Mouse (Mus musculus) cerebellum, adult 2 months (tissue): ENCODE results near the gene Ager. TPM values are rescaled to one million over a fixed set of nuclear protein-coding genes. Genes with fewer than 3 reads are reported as not detected.
A peak's percentile ranks its signal among the peaks of the same experiment; 100 is the strongest.

Experiments
- DNase-seq, 2 experiments: peaks; one replicate each; pipeline ENCODE4 v3.0.0; 2021
- H3K27ac ChIP-seq: fragments of 200-500 bp; 2 replicates; pipeline ENCODE4 v1.5.1; 2012; ENCODE audit warnings: low read length, control low read depth, inconsistent platforms; ENCODE audit not compliant: insufficient read depth
- H3K27me3 ChIP-seq: fragments of 200-500 bp; 2 replicates; pipeline ENCODE4 v1.6.1; 2012; ENCODE audit warnings: inconsistent platforms, mild to moderate bottlenecking, low read length, moderate library complexity; ENCODE audit not compliant: control insufficient read depth, insufficient read depth
- H3K4me1 ChIP-seq: fragments of 200-500 bp; 2 replicates; pipeline ENCODE4 v1.6.1; 2011; ENCODE audit warnings: low read length; ENCODE audit not compliant: control insufficient read depth, insufficient read depth
- H3K4me3 ChIP-seq: fragments of 200-500 bp; replicated peaks from 2 replicates; pipeline ENCODE3; 2011; ENCODE audit warnings: mild to moderate bottlenecking, low read depth, low read length, control low read depth; ENCODE audit not compliant: insufficient read depth
- CTCF ChIP-seq: fragments of 200-500 bp; IDR thresholded peaks from 2 replicates; pipeline ENCODE4 v1.5.1; 2011; ENCODE audit warnings: low read depth, mild to moderate bottlenecking, control low read depth, low read length, moderate library complexity, borderline replicate concordance; ENCODE audit not compliant: insufficient read depth
- POLR2A ChIP-seq: fragments of 200-500 bp; IDR thresholded peaks from 2 replicates; pipeline ENCODE4 v1.6.1; 2011; ENCODE audit warnings: low read length, control low read depth, borderline replicate concordance; ENCODE audit not compliant: insufficient read depth
- WGBS: fragments of 180-500 bp; shearing (Covaris S2); methylation state at CpG from one replicate; pipeline ENCODE4 v1.1.7; 2018; 5-methylcytosine and 5-hydroxymethylcytosine counted together
- polyA plus RNA-seq: library from polyadenylated mRNA; depleted of rRNA; stranded (reverse); fragments of >200 nt; gene quantifications from 2 replicates; pipeline ENCODE4 v1.2.3, GENCODE M21; 2012

The Ager gene
- polyA plus RNA-seq, 1 experiment, result 1.4 TPM

DNA sequence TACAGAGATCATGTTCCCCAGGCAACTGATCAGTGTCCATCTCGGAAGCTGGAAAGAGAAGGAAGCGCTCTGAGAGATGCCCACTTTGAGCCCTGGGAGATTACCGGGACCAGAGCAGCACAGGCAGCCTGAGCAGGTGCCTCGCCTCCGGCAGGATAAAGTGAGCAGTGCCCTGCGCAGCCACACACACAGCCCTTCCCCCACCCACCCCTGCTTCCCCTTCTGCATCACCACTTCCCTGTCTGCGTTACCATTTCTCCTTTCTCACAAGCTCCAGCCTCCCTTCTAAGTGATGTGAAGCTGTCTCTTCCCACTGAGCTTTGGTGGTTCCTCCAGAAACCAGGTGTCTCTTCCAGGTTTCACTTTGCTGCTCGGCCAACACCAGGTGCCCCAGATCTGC lies 36.5 kb upstream of the Ager start:
- TF ChIP-seq POLR2A (no peak), CTCF (no peak)
- H3K27ac ChIP-seq, result no peak overlapping the region
- 51% methylated on average over 8 of the region's 8 CpGs for WGBS
- DNase-seq, result no peak
- no peaks in the 10 kb centered on the region for H3K4me1 ChIP-seq
- no peaks in the 10 kb centered on the region for H3K27me3 ChIP-seq
- no peak overlapping the region for H3K4me3 ChIP-seq

DNA sequence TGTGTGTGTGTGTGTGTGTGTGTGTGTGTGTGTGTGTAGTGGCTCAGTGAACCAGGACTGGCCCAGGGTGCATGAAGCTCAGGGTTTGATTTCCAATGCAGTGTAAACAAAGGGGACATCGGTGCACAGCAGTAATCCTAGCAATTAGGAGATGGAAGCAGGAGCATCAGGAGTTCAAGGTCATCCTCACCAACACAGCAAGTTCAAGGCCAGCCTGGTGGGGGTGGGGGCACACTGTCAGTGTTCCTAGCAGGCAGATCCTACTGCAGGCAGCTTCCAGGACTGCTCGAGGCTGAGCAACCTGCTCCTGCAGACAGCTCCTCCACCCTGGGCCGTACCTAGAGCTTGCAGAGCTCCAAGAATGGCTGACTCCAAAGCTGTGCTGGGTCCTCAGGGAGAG lies 35.1 kb upstream of the Ager start:
- Histone ChIP-seq H3K4me3 (no peak overlapping the region), H3K4me1 (no peaks in the 10 kb centered on the region), H3K27ac (no peak overlapping the region), H3K27me3 (no peaks in the 10 kb centered on the region)
- WGBS, result 59% methylated on average over 3 of the region's 3 CpGs
- TF ChIP-seq CTCF (0 out of 2 replicates have a peak, but pooled peaks have one; percentile 3), POLR2A (no peak)
- DNase-seq, result no peak

DNA sequence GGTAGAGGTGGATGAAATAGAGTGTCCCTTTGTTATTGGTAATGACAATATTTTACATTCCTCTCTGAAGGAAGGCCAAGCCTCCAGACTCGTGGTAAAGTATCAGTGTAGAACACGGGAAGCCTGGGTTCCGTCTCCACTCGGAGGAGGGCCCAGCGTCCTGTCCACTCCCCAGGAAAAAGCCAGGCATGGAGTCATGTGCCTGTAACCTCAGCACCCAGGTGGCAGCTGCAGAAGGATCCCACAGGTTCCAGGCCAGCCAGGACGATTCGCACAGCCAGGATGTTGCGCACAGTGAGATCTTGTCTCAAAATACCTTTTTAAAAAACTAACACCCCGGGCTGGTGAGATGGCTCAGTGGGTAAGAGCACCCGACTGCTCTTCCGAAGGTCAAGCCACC lies 34.3 kb upstream of the Ager start:
- no peaks in the 10 kb centered on the region for H3K27me3 ChIP-seq
- no peak overlapping the region for H3K27ac ChIP-seq
- H3K4me3 ChIP-seq, result no peak overlapping the region
- TF ChIP-seq CTCF, result no peak
- no peak for TF ChIP-seq POLR2A
- WGBS, result 78% methylated on average over 11 of the region's 11 CpGs
- no peak for DNase-seq
- no peaks in the 10 kb centered on the region for H3K4me1 ChIP-seq

DNA sequence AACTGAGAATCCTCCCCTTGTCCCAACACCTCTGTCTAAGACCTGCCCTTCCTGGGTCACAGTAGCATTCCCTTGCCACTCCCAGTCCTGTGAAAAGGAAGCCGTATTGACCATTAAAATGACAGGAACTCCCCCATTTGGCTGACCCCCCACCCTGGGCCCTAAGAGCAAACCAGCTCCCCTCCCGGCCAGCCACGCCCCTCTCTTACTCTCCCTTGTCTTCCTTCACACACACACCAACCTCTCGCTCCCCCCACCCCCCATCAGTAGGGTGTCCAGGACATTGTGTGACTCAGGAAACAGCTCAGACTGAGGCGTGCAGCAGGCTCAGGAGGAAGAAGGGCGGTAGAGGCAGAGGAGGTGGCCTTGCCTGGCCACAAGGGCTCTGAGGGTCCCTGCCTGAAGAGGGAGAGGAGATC lies 33.6 kb upstream of the Ager start, which contains the start of gene Notch4:
Gene Notch4 (plus strand): TSS at position 266 of the 419 bp plus-strand sequence.
- 28% methylated on average over 6 of the region's 6 CpGs for WGBS
- no peak for DNase-seq
- TF ChIP-seq CTCF, result no peak
- no peak for TF ChIP-seq POLR2A
- no peaks in the 10 kb centered on the region for H3K27me3 ChIP-seq
- H3K4me3 ChIP-seq, result no peak within 1 kb of the TSS
- peak within 1 kb of the TSS; percentile 33; the same call in 1 of the 2 replicates for H3K27ac ChIP-seq
- no peaks in the 10 kb centered on the region for H3K4me1 ChIP-seq

DNA sequence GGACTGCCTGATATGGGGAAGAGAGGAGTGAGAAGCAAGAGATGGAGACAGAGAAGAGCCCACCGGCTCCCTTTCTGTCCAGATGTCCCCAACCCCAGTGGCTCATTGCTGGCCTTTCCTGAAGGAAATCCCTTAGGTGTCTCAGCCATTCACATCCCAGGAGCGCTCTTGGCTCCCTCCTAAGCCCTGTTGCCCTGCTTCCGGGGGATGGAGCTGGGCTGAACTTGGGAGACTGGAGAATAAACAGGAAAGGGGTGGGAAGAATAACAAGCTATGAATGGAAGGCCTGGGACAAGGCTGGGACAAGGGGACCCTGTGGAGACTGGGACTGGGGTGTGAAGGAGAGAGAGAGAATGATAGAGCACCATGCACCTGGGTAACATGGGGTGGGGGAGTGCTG lies 32.9 kb upstream of the Ager start:
- 52% methylated on average over 3 of the region's 3 CpGs for WGBS
- Histone ChIP-seq H3K4me3 (no peak overlapping the region), H3K27ac (peak overlapping the region; percentile 33; the same call in 1 of the 2 replicates), H3K27me3 (no peaks in the 10 kb centered on the region), H3K4me1 (no peaks in the 10 kb centered on the region)
- DNase-seq, result no peak
- TF ChIP-seq CTCF (no peak), POLR2A (no peak)

DNA sequence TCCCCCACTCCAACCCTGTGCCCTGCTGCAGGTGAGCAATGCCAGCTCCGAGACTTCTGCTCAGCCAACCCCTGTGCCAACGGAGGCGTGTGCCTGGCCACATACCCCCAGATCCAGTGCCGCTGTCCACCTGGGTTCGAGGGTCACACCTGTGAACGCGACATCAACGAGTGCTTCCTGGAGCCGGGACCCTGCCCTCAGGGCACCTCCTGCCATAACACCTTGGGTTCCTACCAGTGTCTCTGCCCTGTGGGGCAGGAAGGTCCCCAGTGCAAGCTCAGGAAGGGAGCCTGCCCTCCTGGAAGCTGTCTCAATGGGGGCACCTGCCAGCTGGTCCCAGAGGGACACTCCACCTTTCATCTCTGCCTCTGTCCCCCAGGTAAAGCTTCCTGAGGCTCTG lies 30.4 kb upstream of the Ager start:
- 64% methylated on average over 9 of the region's 9 CpGs for WGBS
- DNase-seq, result no peak
- H3K4me3 ChIP-seq, result no peak overlapping the region
- H3K27ac ChIP-seq, result no peak overlapping the region
- TF ChIP-seq POLR2A (no peak), CTCF (no peak)
- H3K4me1 ChIP-seq, result no peaks in the 10 kb centered on the region
- no peaks in the 10 kb centered on the region for H3K27me3 ChIP-seq

DNA sequence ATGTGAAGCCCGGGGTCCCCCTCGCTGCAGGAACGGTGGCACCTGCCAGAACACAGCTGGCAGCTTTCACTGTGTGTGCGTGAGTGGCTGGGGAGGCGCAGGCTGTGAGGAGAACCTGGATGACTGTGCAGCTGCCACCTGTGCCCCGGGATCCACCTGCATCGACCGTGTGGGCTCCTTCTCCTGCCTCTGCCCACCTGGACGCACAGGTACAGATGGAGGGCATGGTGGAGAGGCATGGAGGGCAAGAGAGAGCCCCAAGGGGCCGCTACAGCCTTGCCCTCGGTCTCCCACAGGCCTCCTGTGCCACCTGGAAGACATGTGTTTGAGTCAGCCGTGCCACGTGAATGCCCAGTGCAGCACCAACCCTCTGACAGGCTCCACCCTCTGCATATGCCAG lies 29.2 kb upstream of the Ager start:
- TF ChIP-seq POLR2A (no peak), CTCF (no peak)
- H3K4me1 ChIP-seq, result no peaks in the 10 kb centered on the region
- 41% methylated on average over 13 of the region's 13 CpGs for WGBS
- H3K27me3 ChIP-seq, result no peaks in the 10 kb centered on the region
- H3K27ac ChIP-seq, result no peak overlapping the region
- DNase-seq, result no peak
- H3K4me3 ChIP-seq, result no peak overlapping the region

DNA sequence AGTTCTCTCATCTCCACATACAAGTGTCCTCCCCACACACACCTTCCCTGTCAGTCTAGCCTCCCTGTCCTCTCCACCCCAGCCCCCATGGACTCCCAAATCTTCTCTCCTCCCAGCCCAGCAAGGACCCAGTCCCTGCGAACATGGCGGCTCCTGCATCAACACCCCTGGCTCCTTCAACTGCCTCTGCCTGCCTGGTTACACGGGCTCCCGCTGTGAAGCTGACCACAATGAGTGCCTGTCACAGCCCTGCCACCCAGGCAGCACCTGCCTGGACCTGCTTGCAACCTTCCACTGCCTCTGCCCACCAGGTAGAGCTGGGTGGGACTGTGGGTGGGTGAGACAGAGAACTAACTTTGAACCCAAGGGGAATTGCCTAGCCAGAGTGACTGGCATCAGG lies 27.7 kb upstream of the Ager start:
- TF ChIP-seq CTCF (no peak), POLR2A (no peak)
- WGBS, result 64% methylated on average over 4 of the region's 4 CpGs
- Histone ChIP-seq H3K27ac (no peak overlapping the region), H3K4me3 (no peak overlapping the region), H3K4me1 (no peaks in the 10 kb centered on the region), H3K27me3 (no peaks in the 10 kb centered on the region)
- DNase-seq, result no peak

DNA sequence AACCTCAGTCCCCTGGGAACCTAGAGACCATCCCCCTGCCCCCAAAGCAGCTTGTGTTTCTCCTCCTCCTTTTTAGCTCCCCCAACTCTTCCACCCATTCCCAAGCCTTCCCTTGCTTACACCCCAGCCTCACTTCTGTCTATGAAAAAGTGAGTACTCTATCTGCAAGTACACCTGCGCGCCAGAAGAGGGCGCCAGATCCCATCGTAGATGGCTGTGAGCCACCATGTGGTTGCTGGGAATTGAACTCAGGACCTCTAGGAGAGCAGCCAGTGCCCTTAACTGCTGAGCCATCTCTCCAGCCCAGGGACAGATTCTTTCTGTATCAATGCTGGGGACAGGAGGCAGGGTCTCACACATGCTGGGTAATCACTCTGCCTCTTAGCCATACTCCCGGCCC lies 25.8 kb upstream of the Ager start:
- DNase-seq, result no peak
- 14% methylated on average over 5 of the region's 5 CpGs for WGBS
- TF ChIP-seq POLR2A, result no peak
- TF ChIP-seq CTCF, result peak; percentile 43; the same call in 1 of the 2 replicates
- Histone ChIP-seq H3K27ac (no peak overlapping the region), H3K27me3 (no peaks in the 10 kb centered on the region), H3K4me3 (no peak overlapping the region), H3K4me1 (no peaks in the 10 kb centered on the region)
